Mouse (Mus musculus) limb, embryonic 14.5 days (tissue): ENCODE data around the gene Ybey. TPM values are rescaled to one million over a fixed set of nuclear protein-coding genes. Genes with fewer than 3 reads are reported as not detected.

Source experiments
- ATAC-seq: fragments of 200-750 bp; cut with Nextera tagmentation; 2 replicates; pipeline ENCODE4 v1.8.0; 2017; ENCODE audit warnings: low read depth, moderate number of reproducible peaks, moderate TSS enrichment; ENCODE audit not compliant: low FRiP score
- DNase-seq: peaks from one replicate; pipeline ENCODE4 v3.0.0-alpha.2; 2015; ENCODE audit warnings: low spot score
- H3K27ac ChIP-seq: fragments of 300-500 bp; sonication (generic); replicated peaks from 2 replicates; pipeline ENCODE4 v1.5.1; 2014; ENCODE audit warnings: low read depth, mild to moderate bottlenecking, low read length, moderate library complexity, mixed read lengths
- H3K27me3 ChIP-seq: fragments of 300-500 bp; sonication (generic); 2 replicates; pipeline ENCODE4 v1.6.1; 2014; ENCODE audit warnings: low read length, mixed read lengths; ENCODE audit not compliant: control insufficient read depth, insufficient read depth
- H3K36me3 ChIP-seq: fragments of 300-500 bp; sonication (generic); 2 replicates; pipeline ENCODE4 v1.6.1; 2014; ENCODE audit warnings: mild to moderate bottlenecking, low read length, moderate library complexity, mixed read lengths; ENCODE audit not compliant: control insufficient read depth, insufficient read depth
- H3K4me1 ChIP-seq: fragments of 300-500 bp; sonication (generic); 2 replicates; pipeline ENCODE4 v1.6.1; 2014; ENCODE audit warnings: antibody characterized with exemption, low read length, mixed read lengths; ENCODE audit not compliant: control insufficient read depth, insufficient read depth
- H3K4me2 ChIP-seq: fragments of 300-500 bp; sonication (generic); replicated peaks from 2 replicates; pipeline ENCODE4 v1.6.1; 2014; ENCODE audit warnings: low read depth, mild to moderate bottlenecking, low read length, moderate library complexity; ENCODE audit not compliant: severe bottlenecking
- H3K4me3 ChIP-seq: fragments of 300-500 bp; sonication (generic); replicated peaks from 2 replicates; pipeline ENCODE4 v1.5.1; 2014; ENCODE audit warnings: low read length
- H3K9ac ChIP-seq: fragments of 300-500 bp; sonication (generic); 2 replicates; pipeline ENCODE4 v1.6.1; 2014; ENCODE audit warnings: mild to moderate bottlenecking, low read depth, low read length, moderate library complexity; ENCODE audit not compliant: severe bottlenecking
- H3K9me3 ChIP-seq: fragments of 300-500 bp; sonication (generic); 2 replicates; pipeline ENCODE4 v1.6.1; 2016; ENCODE audit warnings: low read length; ENCODE audit not compliant: control insufficient read depth
- POLR2A ChIP-seq: fragments of 200-500 bp; IDR thresholded peaks from 2 replicates; pipeline ENCODE4 v1.8.0; 2012; ENCODE audit warnings: inconsistent platforms, mild to moderate bottlenecking, moderate library complexity, borderline replicate concordance; ENCODE audit not compliant: insufficient read depth, insufficient read length; ENCODE audit errors: extremely low read depth
- WGBS: fragments of 180-500 bp; shearing (Covaris S2); extraction: QIAGEN DNeasy Blood & Tissue Kit; methylation state at CpG from one replicate; pipeline ENCODE4 v1.1.7; 2014; 5-methylcytosine and 5-hydroxymethylcytosine counted together
- polyA plus RNA-seq, 2 experiments: library from polyadenylated mRNA; depleted of rRNA in 1 of 2; stranded (reverse) in 1 of 2; unstranded in 1 of 2; fragments of >200 nt; fragmentation: Nextera tagmentation in 1 of 2; extraction: Ambion mirVana in 1 of 2; gene quantifications; 2 replicates each; pipeline versions ENCODE4 v1.2.1 to v1.2.3; 2012 to 2014

Ybey gene
- polyA plus RNA-seq, 2 experiments = 3.5 to 4.3 TPM

DNA sequence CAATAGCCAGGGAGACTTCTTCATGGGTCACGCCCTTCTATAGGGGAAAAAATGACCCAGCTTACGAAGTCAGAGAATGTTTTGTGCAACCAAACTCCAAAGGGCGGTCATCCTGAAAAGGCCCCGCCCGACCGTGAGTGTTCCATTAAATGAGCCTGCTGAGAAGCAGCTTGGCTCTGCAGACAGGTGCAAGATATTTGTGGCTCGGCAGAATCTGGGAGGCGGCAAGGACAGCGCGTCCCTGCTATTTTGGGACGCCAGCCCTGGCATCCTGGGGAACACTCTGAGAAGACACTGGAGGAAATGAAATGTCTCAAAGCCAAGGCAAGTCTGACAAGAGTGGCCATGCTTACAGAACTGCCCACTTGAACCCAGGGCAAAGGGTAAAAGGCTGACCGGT lies 52.1 kb downstream of the Ybey start:
- Histone ChIP-seq H3K4me2 (no peak overlapping the region), H3K27ac (no peak overlapping the region), H3K9ac (no peak overlapping the region), H3K4me1 (no peaks in the 10 kb centered on the region), H3K4me3 (no peak overlapping the region), H3K9me3 (no peaks in the 10 kb centered on the region), H3K27me3 (no peaks in the 10 kb centered on the region), H3K36me3 (peaks cover 90% of the 10 kb centered on the region)
- DNase-seq (no peak), ATAC-seq (no peak)
- 91% methylated on average over 12 of the region's 12 CpGs for WGBS
- no peak for TF ChIP-seq POLR2A

Other genes with a start within 250 kb of the Ybey start
- gene Prmt2, start 231.2 kb downstream of the Ybey start, polyA plus RNA-seq (2012; rRNA removed) = 61.4 and 70.6 TPM in 2 replicates
- gene Prmt2, start 231.2 kb downstream of the Ybey start, polyA plus RNA-seq (2014; fragmentation: Nextera tagmentation; extraction: Ambion mirVana) = 57.9 and 61.9 TPM in 2 replicates
- gene S100b, start 215.3 kb downstream of the Ybey start, polyA plus RNA-seq (2012; rRNA removed) = 20.1 and 21.5 TPM in 2 replicates
- gene S100b, start 215.3 kb downstream of the Ybey start, polyA plus RNA-seq (2014; fragmentation: Nextera tagmentation; extraction: Ambion mirVana) = 8.5 and 9.9 TPM in 2 replicates
- 32.2 and 37.1 TPM in 2 replicates for gene Dip2a, start 123.8 kb downstream of the Ybey start, polyA plus RNA-seq (2012; rRNA removed)
- gene Dip2a, start 123.8 kb downstream of the Ybey start, polyA plus RNA-seq (2014; fragmentation: Nextera tagmentation; extraction: Ambion mirVana) = 8.3 TPM in 2 replicates
- gene AC141477.1, start 28.7 kb downstream of the Ybey start, polyA plus RNA-seq (2012; rRNA removed) = not detected in 2 replicates
- not detected in 2 replicates for gene AC141477.1, start 28.7 kb downstream of the Ybey start, polyA plus RNA-seq (2014; fragmentation: Nextera tagmentation; extraction: Ambion mirVana)
- gene Pcnt, start 26.3 kb downstream of the Ybey start, polyA plus RNA-seq (2012; rRNA removed) = 27.9 and 32.8 TPM in 2 replicates
- gene Pcnt, start 26.3 kb downstream of the Ybey start, polyA plus RNA-seq (2014; fragmentation: Nextera tagmentation; extraction: Ambion mirVana) = 17.2 and 17.3 TPM in 2 replicates
- gene 2610028H24Rik, start 20.0 kb downstream of the Ybey start, polyA plus RNA-seq (2012; rRNA removed) = not detected in 2 replicates
- not detected in 2 replicates for gene 2610028H24Rik, start 20.0 kb downstream of the Ybey start, polyA plus RNA-seq (2014; fragmentation: Nextera tagmentation; extraction: Ambion mirVana)
- gene Mcm3ap, start 187 bp downstream of the Ybey start, polyA plus RNA-seq (2012; rRNA removed) = 45.6 and 46.4 TPM in 2 replicates
- gene Mcm3ap, start 187 bp downstream of the Ybey start, polyA plus RNA-seq (2014; fragmentation: Nextera tagmentation; extraction: Ambion mirVana) = 65.8 and 75.2 TPM in 2 replicates
- gene Lss, start 62.5 kb upstream of the Ybey start, polyA plus RNA-seq (2012; rRNA removed) = 30.2 and 34.9 TPM in 2 replicates
- gene Lss, start 62.5 kb upstream of the Ybey start, polyA plus RNA-seq (2014; fragmentation: Nextera tagmentation; extraction: Ambion mirVana) = 23.7 and 25.4 TPM in 2 replicates
- 0.05 and 0.13 TPM in 2 replicates for gene Spatc1l, start 93.2 kb upstream of the Ybey start, polyA plus RNA-seq (2012; rRNA removed)
- gene Spatc1l, start 93.2 kb upstream of the Ybey start, polyA plus RNA-seq (2014; fragmentation: Nextera tagmentation; extraction: Ambion mirVana) = not detected in 2 replicates
- 0.08 TPM in 2 replicates for gene Ftcd, start 106.5 kb upstream of the Ybey start, polyA plus RNA-seq (2012; rRNA removed)
- gene Ftcd, start 106.5 kb upstream of the Ybey start, polyA plus RNA-seq (2014; fragmentation: Nextera tagmentation; extraction: Ambion mirVana) = 0.06 and 0.50 TPM in 2 replicates
- 365 and 415 TPM in 2 replicates for gene Col6a2, start 154.5 kb upstream of the Ybey start, polyA plus RNA-seq (2012; rRNA removed)
- 178 and 197 TPM in 2 replicates for gene Col6a2, start 154.5 kb upstream of the Ybey start, polyA plus RNA-seq (2014; fragmentation: Nextera tagmentation; extraction: Ambion mirVana)